Mouse (Mus musculus) heart, postnatal 25 days (tissue): Measurements from ENCODE around the gene Fdx1. TPM values are rescaled to one million over a fixed set of nuclear protein-coding genes. Genes with fewer than 3 reads are reported as not detected.

Experiments used
- DNase-seq: peaks from one replicate; pipeline ENCODE4 v3.0.0; 2022; ENCODE audit warnings: low spot score
- intact Hi-C: fragments of 180-260 bp; cut with DNase I; formaldehyde crosslinking; loops from one replicate; pipeline ENCODE4 v1.15.1; 2025
- total RNA-seq, 2 experiments: library from RNA; stranded (reverse); gene quantifications; 2 replicates each; pipeline ENCODE4 v1.2.3; 2021

Gene Fdx1
- total RNA-seq, 2 experiments from 2014 or later: 105 to 116 TPM

GRCm38 (mm10) chr9:51922756-51923155 lies 40.6 kb downstream of the Fdx1 start:
- DNase-seq: no peak
- intact Hi-C loops: no loop called here

DNA sequence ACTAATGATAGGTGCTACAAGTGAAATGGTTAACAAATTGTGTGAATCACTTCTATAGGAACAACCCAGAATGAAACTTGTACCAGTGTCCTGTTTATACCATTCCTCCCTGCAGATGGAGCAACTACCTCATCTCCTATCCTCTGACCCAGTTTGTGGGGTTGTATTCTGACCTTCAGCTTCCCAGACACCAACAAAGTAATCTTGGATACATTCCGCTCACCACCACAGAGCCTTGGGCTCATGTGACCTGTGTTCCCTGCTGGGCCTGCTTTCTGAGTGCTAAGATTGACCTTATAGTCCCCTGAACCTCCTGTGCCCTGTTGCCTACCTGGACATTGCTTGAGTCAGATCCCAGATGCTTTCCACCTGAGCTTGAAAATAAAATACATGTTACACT lies 47.8 kb downstream of the Fdx1 start:
- intact Hi-C loops: no loop called here
- no peak for DNase-seq

GRCm38 (mm10) chr9:51914481-51915120 lies 48.8 kb downstream of the Fdx1 start:
- DNase-seq: no peak
- intact Hi-C loops: no loop called here

- DNase-seq: no peak
- intact Hi-C loops: loop anchor here (1.0 to 5.0 kb wide), 3 partner anchors 144 to 747 kb away; partner anchors contain the start of gene Arhgap20
These were observed 54.5 kb downstream of the Fdx1 start for GRCm38 (mm10) chr9:51908838-51909237.

DNA sequence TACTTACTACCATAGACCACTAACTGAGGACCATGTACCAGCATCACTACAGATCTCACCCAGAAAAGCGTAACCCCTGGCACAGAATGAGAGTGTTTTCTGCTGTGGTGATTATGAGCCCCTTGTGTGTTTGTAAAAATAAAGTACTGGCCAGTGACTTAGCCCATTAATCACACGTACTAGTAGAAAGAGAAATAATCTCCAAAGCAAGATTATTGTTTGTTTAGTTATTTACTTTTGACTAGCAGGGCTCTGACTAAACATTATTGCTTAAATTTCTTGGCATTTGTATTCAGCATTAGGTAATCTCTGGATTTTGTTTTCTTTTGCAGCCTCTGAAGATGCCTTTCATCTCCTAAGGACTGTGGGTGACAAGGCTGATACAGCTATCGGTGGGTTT lies 55.1 kb downstream of the Fdx1 start:
- DNase-seq: no peak
- intact Hi-C loops: loop anchor here (2.0 to 5.0 kb wide), 2 partner anchors 143 to 746 kb away; partner anchors contain the start of gene Arhgap20

GRCm38 (mm10) chr9:51906938-51907337 lies 56.4 kb downstream of the Fdx1 start:
- intact Hi-C loops: loop anchor here (5.0 kb wide), 1 partner anchor 745 kb away; no protein-coding TSS in a partner anchor
- DNase-seq: no peak

Other genes with a start within 250 kb of the Fdx1 start
- gene Arhgap20, start 198.2 kb downstream of the Fdx1 start, total RNA-seq: 10 to 100 TPM; 16.3 to 21.6 TPM
- gene Rdx, start 83.6 kb upstream of the Fdx1 start, total RNA-seq: 10 to 100 TPM; 91.6 to 92.5 TPM
- 1 to 10 TPM; 8.1 to 9.2 TPM for gene Zc3h12c, start 205.0 kb upstream of the Fdx1 start, total RNA-seq